Mouse (Mus musculus): ENCODE data around the gene Flvcr2. TPM values are rescaled to one million over a fixed set of nuclear protein-coding genes. Genes with fewer than 3 reads are reported as not detected.

Flvcr2 gene
- total and polyA plus RNA-seq, 2 experiments from 2014 or later, result 4.2 to 5.5 TPM

GRCm38 (mm10) chr12:85726729-85727397 lies 19.5 kb upstream of the Flvcr2 start:
- Histone ChIP-seq H3K4me1 (ENCODE audit: insufficient read depth, low read length) (no peaks in the 10 kb centered on the region), H3K36me3 (ENCODE audit: insufficient read depth, low read length) (no peaks in the 10 kb centered on the region), H3K27me3 (ENCODE audit: insufficient read depth, low read length) (no peaks in the 10 kb centered on the region), H3K9me3 (ENCODE audit: low read length) (no peaks in the 10 kb centered on the region), H3K9ac (replicated peaks; ENCODE audit: low read length, poor library complexity, severe bottlenecking) (no peak overlapping the region), H3K4me3 (ENCODE audit: low read depth, low read length) (no peak overlapping the region), H3K4me2 (ENCODE audit: low read depth, low read length, poor library complexity, severe bottlenecking) (no peak overlapping the region), H3K27ac (ENCODE audit: low read depth, low read length) (no peak overlapping the region)
- ATAC-seq (ENCODE audit: low FRiP score) (no peak), DNase-seq (ENCODE audit: low spot score) (no peak)
- TF ChIP-seq CTCF (IDR thresholded peaks at IDR 0.05), result no peak
- WGBS, result 70% methylated on average over 6 of the region's 6 CpGs

- Histone ChIP-seq H3K27ac (ENCODE audit: low read depth, low read length) (no peak overlapping the region), H3K4me2 (ENCODE audit: low read depth, low read length, poor library complexity, severe bottlenecking) (no peak overlapping the region), H3K36me3 (ENCODE audit: insufficient read depth, low read length) (no peaks in the 10 kb centered on the region), H3K9me3 (ENCODE audit: low read length) (no peaks in the 10 kb centered on the region), H3K4me1 (ENCODE audit: insufficient read depth, low read length) (no peaks in the 10 kb centered on the region), H3K4me3 (ENCODE audit: low read depth, low read length) (no peak overlapping the region), H3K27me3 (ENCODE audit: insufficient read depth, low read length) (no peaks in the 10 kb centered on the region), H3K9ac (replicated peaks; ENCODE audit: low read length, poor library complexity, severe bottlenecking) (no peak overlapping the region)
- 65% methylated on average over 7 of the region's 7 CpGs for WGBS
- DNase-seq (ENCODE audit: low spot score) (peak; percentile 48), ATAC-seq (ENCODE audit: low FRiP score) (no peak)
- TF ChIP-seq CTCF (IDR thresholded peaks at IDR 0.05), result no peak
These were observed 18.2 kb upstream of the Flvcr2 start for GRCm38 (mm10) chr12:85728181-85728580.

- peak; percentile 53 for DNase-seq (ENCODE audit: low spot score)
- no peaks in the 10 kb centered on the region for H3K4me1 ChIP-seq (ENCODE audit: insufficient read depth, low read length)
- no peak overlapping the region for H3K27ac ChIP-seq (ENCODE audit: low read depth, low read length)
- no peak for ATAC-seq (ENCODE audit: low FRiP score)
- no peak overlapping the region for H3K4me2 ChIP-seq (ENCODE audit: low read depth, low read length, poor library complexity, severe bottlenecking)
- H3K9me3 ChIP-seq (ENCODE audit: low read length), result no peaks in the 10 kb centered on the region
- H3K4me3 ChIP-seq (ENCODE audit: low read depth, low read length), result no peak overlapping the region
- peak; percentile 92 for TF ChIP-seq CTCF (IDR thresholded peaks at IDR 0.05)
- no peak overlapping the region for H3K9ac ChIP-seq (replicated peaks; ENCODE audit: low read length, poor library complexity, severe bottlenecking)
- H3K27me3 ChIP-seq (ENCODE audit: insufficient read depth, low read length), result no peaks in the 10 kb centered on the region
- H3K36me3 ChIP-seq (ENCODE audit: insufficient read depth, low read length), result no peaks in the 10 kb centered on the region
- WGBS, result 35% methylated on average over 17 of the region's 17 CpGs
These were observed 17.1 kb upstream of the Flvcr2 start for GRCm38 (mm10) chr12:85729022-85729944.

- Histone ChIP-seq H3K36me3 (ENCODE audit: insufficient read depth, low read length) (no peaks in the 10 kb centered on the region), H3K9me3 (ENCODE audit: low read length) (no peaks in the 10 kb centered on the region), H3K4me3 (ENCODE audit: low read depth, low read length) (no peak overlapping the region), H3K4me1 (ENCODE audit: insufficient read depth, low read length) (no peaks in the 10 kb centered on the region), H3K27me3 (ENCODE audit: insufficient read depth, low read length) (no peaks in the 10 kb centered on the region), H3K27ac (ENCODE audit: low read depth, low read length) (no peak overlapping the region), H3K9ac (replicated peaks; ENCODE audit: low read length, poor library complexity, severe bottlenecking) (no peak overlapping the region), H3K4me2 (ENCODE audit: low read depth, low read length, poor library complexity, severe bottlenecking) (no peak overlapping the region)
- TF ChIP-seq CTCF (IDR thresholded peaks at IDR 0.05), result no peak
- DNase-seq (ENCODE audit: low spot score) (no peak), ATAC-seq (ENCODE audit: low FRiP score) (no peak)
- WGBS, result 77% methylated on average over 6 of the region's 6 CpGs
These were observed 16.4 kb upstream of the Flvcr2 start for GRCm38 (mm10) chr12:85729945-85730290.

GRCm38 (mm10) chr12:85736203-85736602 lies 10.1 kb upstream of the Flvcr2 start:
- no peak for TF ChIP-seq CTCF (IDR thresholded peaks at IDR 0.05)
- Histone ChIP-seq H3K36me3 (ENCODE audit: insufficient read depth, low read length) (no peaks in the 10 kb centered on the region), H3K9me3 (ENCODE audit: low read length) (no peaks in the 10 kb centered on the region), H3K27me3 (ENCODE audit: insufficient read depth, low read length) (no peaks in the 10 kb centered on the region), H3K27ac (ENCODE audit: low read depth, low read length) (no peak overlapping the region), H3K4me3 (ENCODE audit: low read depth, low read length) (no peak overlapping the region), H3K4me1 (ENCODE audit: insufficient read depth, low read length) (no peaks in the 10 kb centered on the region), H3K9ac (replicated peaks; ENCODE audit: low read length, poor library complexity, severe bottlenecking) (no peak overlapping the region), H3K4me2 (ENCODE audit: low read depth, low read length, poor library complexity, severe bottlenecking) (no peak overlapping the region)
- WGBS, result 81% methylated on average over 2 of the region's 2 CpGs
- DNase-seq (ENCODE audit: low spot score) (peak; percentile 21), ATAC-seq (ENCODE audit: low FRiP score) (no peak)

GRCm38 (mm10) chr12:85736960-85737359 lies 9.4 kb upstream of the Flvcr2 start:
- 87% methylated on average over 3 of the region's 3 CpGs for WGBS
- no peaks in the 10 kb centered on the region for H3K36me3 ChIP-seq (ENCODE audit: insufficient read depth, low read length)
- H3K4me3 ChIP-seq (ENCODE audit: low read depth, low read length), result no peak overlapping the region
- no peak overlapping the region for H3K9ac ChIP-seq (replicated peaks; ENCODE audit: low read length, poor library complexity, severe bottlenecking)
- ATAC-seq (ENCODE audit: low FRiP score), result no peak
- no peak for TF ChIP-seq CTCF (IDR thresholded peaks at IDR 0.05)
- DNase-seq (ENCODE audit: low spot score), result no peak
- no peaks in the 10 kb centered on the region for H3K27me3 ChIP-seq (ENCODE audit: insufficient read depth, low read length)
- H3K9me3 ChIP-seq (ENCODE audit: low read length), result no peaks in the 10 kb centered on the region
- H3K27ac ChIP-seq (ENCODE audit: low read depth, low read length), result no peak overlapping the region
- H3K4me1 ChIP-seq (ENCODE audit: insufficient read depth, low read length), result no peaks in the 10 kb centered on the region
- no peak overlapping the region for H3K4me2 ChIP-seq (ENCODE audit: low read depth, low read length, poor library complexity, severe bottlenecking)
